Mouse (Mus musculus) small intestine, adult 2 months (tissue): Measurements from ENCODE around the gene Clcnkb. TPM values are rescaled to one million over a fixed set of nuclear protein-coding genes. Genes with fewer than 3 reads are reported as not detected.

Experiments
- H3K27ac ChIP-seq: fragments of 200-500 bp; 2 replicates; pipeline ENCODE4 v1.5.1; 2012; ENCODE audit warnings: low read depth, low read length, control low read depth, inconsistent platforms; ENCODE audit not compliant: insufficient read depth
- H3K27me3 ChIP-seq: fragments of 200-500 bp; 2 replicates; pipeline ENCODE4 v1.6.1; 2012; ENCODE audit warnings: mild to moderate bottlenecking, moderate library complexity, low read length, inconsistent platforms; ENCODE audit not compliant: control insufficient read depth, insufficient read depth
- H3K36me3 ChIP-seq: fragments of 200-500 bp; 2 replicates; pipeline ENCODE4 v1.6.1; 2012; ENCODE audit warnings: mild to moderate bottlenecking, low read length, control low read depth, inconsistent platforms; ENCODE audit not compliant: control insufficient read depth, insufficient read depth
- H3K4me1 ChIP-seq: fragments of 200-500 bp; 2 replicates; pipeline ENCODE4 v1.6.1; 2012; ENCODE audit warnings: low read length, inconsistent platforms, mixed read lengths; ENCODE audit not compliant: control insufficient read depth, insufficient read depth, insufficient read length
- H3K4me3 ChIP-seq: fragments of 200-500 bp; 2 replicates; pipeline ENCODE4 v1.5.1; 2012; ENCODE audit warnings: low read depth, mild to moderate bottlenecking, control low read depth, inconsistent platforms, low read length, moderate library complexity
- CTCF ChIP-seq: fragments of 200-500 bp; IDR thresholded peaks from 2 replicates; pipeline ENCODE4 v1.5.1; 2012; ENCODE audit warnings: low read depth, mild to moderate bottlenecking, control low read depth, inconsistent platforms, low read length, moderate library complexity, mixed read lengths; ENCODE audit not compliant: insufficient replicate concordance, insufficient read length; ENCODE audit errors: extremely low read depth
- POLR2A ChIP-seq: fragments of 200-500 bp; IDR thresholded peaks from 2 replicates; pipeline ENCODE4 v1.6.1; 2012; ENCODE audit warnings: low read depth, mild to moderate bottlenecking, control low read depth, inconsistent platforms, low read length, moderate library complexity
- WGBS: fragments of 180-500 bp; shearing (Covaris S2); methylation state at CpG from one replicate; pipeline ENCODE4 v1.1.7; 2018; 5-methylcytosine and 5-hydroxymethylcytosine counted together
- polyA plus RNA-seq: library from polyadenylated mRNA; depleted of rRNA; stranded (reverse); fragments of >200 nt; gene quantifications from 2 replicates; pipeline ENCODE4 v1.2.3, GENCODE M21; 2012

Gene Clcnkb
- polyA plus RNA-seq, 1 experiment = not detected

- no peak for TF ChIP-seq POLR2A
- TF ChIP-seq CTCF = no peak
- H3K4me3 ChIP-seq = no peak overlapping the region
- no peaks in the 10 kb centered on the region for H3K27me3 ChIP-seq
- WGBS = 62% methylated on average over 7 of the region's 7 CpGs
- H3K36me3 ChIP-seq = peaks cover 11% of the 10 kb centered on the region
- no peak overlapping the region for H3K27ac ChIP-seq
- H3K4me1 ChIP-seq = peaks cover 5% of the 10 kb centered on the region; the same call in 1 of the 2 replicates
Measured at GRCm38 (mm10) chr4:141446211-141446610, 30.4 kb upstream of the Clcnkb start.

GRCm38 (mm10) chr4:141445328-141445720 is 29.5 kb upstream of the Clcnkb start:
- Histone ChIP-seq H3K27ac (no peak overlapping the region), H3K4me3 (peak overlapping the region; percentile 93), H3K4me1 (peaks cover 9% of the 10 kb centered on the region; the same call in 1 of the 2 replicates), H3K27me3 (no peaks in the 10 kb centered on the region), H3K36me3 (peaks cover 11% of the 10 kb centered on the region)
- no peak for TF ChIP-seq CTCF
- no peak for TF ChIP-seq POLR2A
- 10% methylated on average over 14 of the region's 14 CpGs for WGBS

GRCm38 (mm10) chr4:141444451-141445327 is 28.9 kb upstream of the Clcnkb start, which contains the start of gene Zbtb17:
Gene Zbtb17, plus strand, starts transcription at chr4:141444654.
- Histone ChIP-seq H3K27ac (peak within 1 kb of the TSS; percentile 29; the same call in 1 of the 2 replicates), H3K27me3 (no peaks in the 10 kb centered on the region), H3K4me3 (peak within 1 kb of the TSS; percentile 93), H3K4me1 (peaks cover 9% of the 10 kb centered on the region; the same call in 1 of the 2 replicates), H3K36me3 (peaks cover 9% of the 10 kb centered on the region)
- WGBS = 1% methylated on average over 92 of the region's 102 CpGs
- TF ChIP-seq POLR2A (no peak; the same call in none of the 2 replicates), CTCF (no peak)

- Histone ChIP-seq H3K4me1 (peaks cover 9% of the 10 kb centered on the region; the same call in 1 of the 2 replicates), H3K27ac (peak overlapping the region; percentile 29; the same call in 1 of the 2 replicates), H3K4me3 (peak overlapping the region; percentile 93), H3K27me3 (no peaks in the 10 kb centered on the region), H3K36me3 (peaks cover 8% of the 10 kb centered on the region)
- 32% methylated on average over 11 of the region's 11 CpGs for WGBS
- TF ChIP-seq POLR2A = no peak
- TF ChIP-seq CTCF = no peak
Measured at GRCm38 (mm10) chr4:141443641-141444429, 28.0 kb upstream of the Clcnkb start.

GRCm38 (mm10) chr4:141440877-141441276 is 25.1 kb upstream of the Clcnkb start:
- Histone ChIP-seq H3K4me3 (no peak overlapping the region), H3K36me3 (no peaks in the 10 kb centered on the region), H3K4me1 (peaks cover 9% of the 10 kb centered on the region; the same call in 1 of the 2 replicates), H3K27ac (no peak overlapping the region), H3K27me3 (no peaks in the 10 kb centered on the region)
- TF ChIP-seq POLR2A (no peak), CTCF (no peak)

GRCm38 (mm10) chr4:141439083-141439803 is 23.4 kb upstream of the Clcnkb start:
- no peak overlapping the region for H3K27ac ChIP-seq
- H3K27me3 ChIP-seq = no peaks in the 10 kb centered on the region
- H3K36me3 ChIP-seq = no peaks in the 10 kb centered on the region
- WGBS = 68% methylated on average over 12 of the region's 12 CpGs
- TF ChIP-seq POLR2A (no peak), CTCF (no peak)
- no peak overlapping the region for H3K4me3 ChIP-seq
- peaks cover 4% of the 10 kb centered on the region; the same call in 1 of the 2 replicates for H3K4me1 ChIP-seq
